Mouse (Mus musculus) heart, postnatal 14 days (tissue): Measurements from ENCODE around the gene Pdgfd. TPM values are rescaled to one million over a fixed set of nuclear protein-coding genes. Genes with fewer than 3 reads are reported as not detected.

Experiments used
- DNase-seq, 2 experiments: peaks; one replicate each; pipeline ENCODE4 v3.0.0; 2021 to 2022
- intact Hi-C: fragments of 180-260 bp; cut with DNase I; formaldehyde crosslinking; loops from one replicate; pipeline ENCODE4 v1.15.1; 2025
- total RNA-seq, 2 experiments: library from RNA; stranded (reverse); gene quantifications; 2 replicates each; pipeline ENCODE4 v1.2.3; 2021

Gene Pdgfd
- total RNA-seq, 2 experiments from 2014 or later = 13.3 to 15.8 TPM

DNA sequence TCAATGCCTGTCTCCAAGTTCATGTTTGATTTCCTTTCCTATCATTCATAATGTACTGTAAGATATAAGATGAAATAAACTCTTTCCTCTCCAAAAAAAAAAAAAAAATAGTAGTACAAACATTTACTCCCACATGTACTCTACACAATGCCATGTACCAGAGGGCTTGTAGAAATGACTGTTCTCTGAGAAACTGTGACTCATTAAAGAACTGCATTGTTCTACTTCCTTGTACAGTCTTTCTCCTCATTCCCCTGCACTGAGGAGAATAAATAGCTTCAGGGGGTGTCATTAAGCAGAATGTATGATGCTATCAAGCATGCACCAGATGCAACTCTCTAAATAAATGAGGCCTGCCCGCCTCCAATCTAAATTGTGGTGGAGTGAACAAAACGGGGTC, 130.2 kb downstream of the Pdgfd start:
- intact Hi-C loops = no loop called here

DNA sequence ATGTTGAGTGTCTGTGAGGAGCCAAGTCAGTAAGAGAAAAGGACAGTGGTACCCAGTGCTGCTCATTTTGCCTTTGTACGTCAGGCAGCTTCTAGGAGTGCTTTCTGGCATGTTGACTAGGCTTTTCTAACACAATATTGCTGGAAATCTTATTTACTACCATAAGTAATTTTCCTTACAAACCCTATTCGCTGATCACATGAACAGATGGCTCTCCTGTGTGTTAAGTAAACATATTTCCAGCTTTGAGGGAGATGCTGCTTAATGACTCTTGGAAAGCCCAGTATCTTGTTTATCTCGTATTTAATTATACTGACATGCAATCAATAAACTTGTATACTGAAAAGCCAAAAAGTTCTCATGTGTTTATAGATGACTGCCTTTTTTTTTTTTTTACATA, 133.7 kb downstream of the Pdgfd start:
- intact Hi-C loops = no loop called here

More for the DNA sequence above, 130.2 kb downstream of the Pdgfd start:
- DNase-seq = no peak

GRCm38 (mm10) chr9:6304590-6304989, 136.2 kb downstream of the Pdgfd start:
- DNase-seq = no peak
- intact Hi-C loops = no loop called here

More for the DNA sequence above, 133.7 kb downstream of the Pdgfd start:
- DNase-seq = no peak

DNA sequence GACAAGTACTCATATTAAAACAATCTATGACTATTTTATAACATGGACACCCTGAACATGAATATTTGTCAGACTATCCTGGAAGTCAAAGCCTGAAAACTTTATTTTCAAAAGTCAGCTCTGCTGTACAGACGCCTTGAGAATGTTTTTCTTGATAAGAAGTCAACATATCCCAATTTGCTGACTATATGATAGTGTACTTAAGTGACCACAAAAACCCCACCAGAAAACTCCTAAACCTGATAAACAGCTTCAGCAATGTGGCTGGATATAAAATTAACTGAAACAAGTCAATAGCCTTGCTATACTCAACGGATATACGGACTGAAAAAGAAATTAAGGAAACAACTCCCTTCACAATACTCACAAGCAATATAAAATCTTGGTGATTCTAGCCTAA, 137.5 kb downstream of the Pdgfd start:
- no peak for DNase-seq
- intact Hi-C loops = no loop called here

DNA sequence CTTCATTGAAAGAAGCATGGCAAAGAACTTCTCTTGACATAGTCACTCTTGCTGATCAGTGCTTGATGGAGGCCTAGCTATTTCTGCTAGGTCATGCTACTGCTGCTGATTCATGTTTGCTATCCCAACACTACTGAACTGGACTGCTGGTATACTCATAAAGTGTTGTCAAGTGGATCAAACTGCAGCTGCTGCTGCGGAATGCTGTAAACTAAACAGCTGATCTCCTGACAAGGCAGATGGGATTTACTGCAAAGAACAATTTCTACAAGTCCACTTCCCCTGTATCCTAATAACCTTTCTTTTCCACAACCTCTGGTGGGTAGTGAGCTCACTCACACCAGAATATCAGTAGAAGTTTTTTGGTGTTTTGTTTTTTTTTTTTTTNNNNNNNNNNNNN, 148.7 kb downstream of the Pdgfd start:
- intact Hi-C loops = no loop called here
- DNase-seq = no peak

- intact Hi-C loops = no loop called here
- DNase-seq = no peak
These were observed 157.0 kb downstream of the Pdgfd start for GRCm38 (mm10) chr9:6325408-6325807.

GRCm38 (mm10) chr9:6333499-6333898, 165.1 kb downstream of the Pdgfd start:
- intact Hi-C loops = no loop called here
- DNase-seq = no peak

GRCm38 (mm10) chr9:6336236-6336635, 167.9 kb downstream of the Pdgfd start:
- intact Hi-C loops = no loop called here
- no peak for DNase-seq

- DNase-seq = no peak
- intact Hi-C loops = no loop called here
These were observed 169.5 kb downstream of the Pdgfd start for GRCm38 (mm10) chr9:6337891-6338290.

- intact Hi-C loops = no loop called here
- DNase-seq = no peak
These were observed 170.0 kb downstream of the Pdgfd start for GRCm38 (mm10) chr9:6338344-6338743.

DNA sequence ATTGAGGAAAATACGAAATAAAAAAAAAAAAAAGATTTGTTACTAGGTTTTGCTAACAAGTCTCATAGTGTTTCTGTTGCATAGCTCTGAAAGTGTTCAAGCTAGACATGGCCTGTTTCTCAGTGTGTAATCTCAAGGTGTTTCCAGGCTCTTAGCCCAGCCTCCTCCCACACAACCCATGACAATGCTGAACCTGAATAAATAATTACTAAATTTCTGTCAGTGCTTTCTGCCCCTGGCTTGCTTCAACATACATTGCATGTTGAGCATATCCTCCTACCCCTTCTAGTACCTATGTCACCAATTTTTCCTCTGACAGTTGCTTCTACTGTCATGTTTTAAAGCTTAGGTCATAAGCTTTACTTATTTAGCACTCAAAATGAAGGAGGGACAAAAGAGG, 171.0 kb downstream of the Pdgfd start:
- DNase-seq = peak; percentile 15 to 16
- intact Hi-C loops = no loop called here

- intact Hi-C loops = loop anchor here (10.0 kb wide), 1 partner anchor 176 kb away; the partner anchor contains the start of gene Pdgfd
- DNase-seq = no peak
These were observed 172.4 kb downstream of the Pdgfd start for GRCm38 (mm10) chr9:6340750-6341149.

GRCm38 (mm10) chr9:6342854-6343253, 174.5 kb downstream of the Pdgfd start:
- no peak for DNase-seq
- intact Hi-C loops = loop anchor here (10.0 kb wide), 1 partner anchor 178 kb away; the partner anchor contains the start of gene Pdgfd

DNA sequence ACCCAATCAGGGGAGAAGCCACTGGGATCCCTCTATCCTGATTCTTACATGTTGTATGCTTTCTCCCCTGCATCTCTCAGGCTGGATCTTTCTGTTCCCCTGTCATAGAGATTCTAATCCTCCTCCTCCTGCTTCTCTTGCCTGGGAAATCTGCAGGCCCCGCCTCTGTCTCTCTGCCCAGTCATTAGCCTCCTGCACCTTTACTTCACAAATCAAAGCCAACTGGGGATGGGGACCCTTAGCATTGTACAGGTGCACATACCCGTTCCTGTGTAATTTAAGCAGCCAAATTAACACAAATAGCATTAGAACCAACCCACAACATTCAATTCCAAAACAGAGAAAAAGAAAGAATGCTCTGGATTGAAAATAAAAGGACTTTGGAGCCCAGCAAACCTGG, 176.1 kb downstream of the Pdgfd start:
- intact Hi-C loops = loop anchor here (10.0 kb wide), 1 partner anchor 180 kb away; the partner anchor contains the start of gene Pdgfd

DNA sequence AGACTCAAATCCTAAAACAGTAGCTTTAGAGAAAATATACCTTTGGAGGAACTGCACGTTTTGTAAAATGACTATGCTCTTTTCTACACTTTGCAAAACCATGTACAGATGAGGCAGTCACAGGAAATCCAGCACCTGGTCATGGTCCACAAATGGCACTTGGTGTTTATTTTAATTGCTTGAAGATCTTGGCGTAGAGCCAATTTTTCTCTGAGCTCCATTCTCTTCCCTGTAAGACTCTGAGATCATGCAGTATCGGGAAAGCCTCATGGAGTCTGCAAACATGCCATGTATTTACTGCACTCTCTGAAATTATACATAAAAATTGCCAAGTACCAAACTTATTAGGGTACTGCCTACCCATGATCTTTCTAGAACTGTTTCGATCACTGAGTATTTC, 176.5 kb downstream of the Pdgfd start:
- peak in 1 of 2 experiments; percentile 5 for DNase-seq
- intact Hi-C loops = loop anchor here (10.0 kb wide), 1 partner anchor 180 kb away; the partner anchor contains the start of gene Pdgfd

More for the DNA sequence above, 176.1 kb downstream of the Pdgfd start:
- DNase-seq = no peak

DNA sequence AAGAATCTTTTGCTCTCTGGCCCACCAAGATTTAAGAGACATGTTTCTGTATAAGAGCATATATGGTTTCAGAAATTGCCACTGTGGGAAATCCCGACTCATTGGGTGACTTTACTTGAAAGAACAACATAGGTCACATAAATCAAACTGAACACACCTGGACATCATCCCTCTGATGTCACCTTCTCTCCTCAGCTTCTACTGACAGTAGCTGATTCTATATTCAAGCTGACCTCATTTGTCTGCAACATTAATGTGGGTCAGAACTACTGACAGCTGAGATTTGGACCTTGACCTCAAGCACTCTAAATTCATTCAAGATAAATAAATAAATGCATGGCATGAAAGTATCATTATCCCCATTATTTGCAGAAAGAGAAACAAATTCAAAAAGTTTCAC, 177.0 kb downstream of the Pdgfd start:
- DNase-seq = no peak
- intact Hi-C loops = loop anchor here (10.0 kb wide), 1 partner anchor 181 kb away; the partner anchor contains the start of gene Pdgfd

- intact Hi-C loops = no loop called here
- no peak for DNase-seq
These were observed 185.0 kb downstream of the Pdgfd start for GRCm38 (mm10) chr9:6353257-6353960.

- intact Hi-C loops = no loop called here
- DNase-seq = no peak
These were observed 192.4 kb downstream of the Pdgfd start for GRCm38 (mm10) chr9:6360795-6361194.

DNA sequence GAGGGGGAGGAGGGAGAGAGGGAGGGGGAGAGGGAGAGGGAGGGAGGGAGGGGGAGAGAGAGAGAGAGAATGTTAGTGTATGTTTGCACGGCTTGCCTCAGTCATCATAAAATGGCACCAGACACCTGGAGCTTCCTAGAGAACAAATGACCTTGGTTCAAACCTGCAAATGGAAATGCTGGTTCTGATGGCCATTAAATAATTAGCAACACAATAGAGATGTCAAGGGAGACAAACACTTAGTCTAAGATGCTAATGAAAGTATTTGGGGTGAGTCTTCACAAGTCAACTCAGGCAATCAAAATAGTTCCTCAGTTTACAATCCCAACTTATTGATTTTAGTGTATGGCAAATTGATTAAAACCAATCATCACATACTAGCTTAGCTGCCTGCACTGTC, 198.2 kb downstream of the Pdgfd start:
- intact Hi-C loops = no loop called here
- DNase-seq = no peak

GRCm38 (mm10) chr9:6401764-6402163, 233.4 kb downstream of the Pdgfd start:
- intact Hi-C loops = no loop called here
- DNase-seq = no peak

- no peak for DNase-seq
- intact Hi-C loops = no loop called here
These were observed 238.2 kb downstream of the Pdgfd start for GRCm38 (mm10) chr9:6406535-6406934.

GRCm38 (mm10) chr9:6407972-6408371, 239.6 kb downstream of the Pdgfd start:
- peak in 1 of 2 experiments; percentile 15 for DNase-seq
- intact Hi-C loops = no loop called here
